Mouse (Mus musculus) erythroblast, adult 5-6 weeks (primary cell): Measurements from ENCODE around the gene Tph1. TPM values are rescaled to one million over a fixed set of nuclear protein-coding genes. Genes with fewer than 3 reads are reported as not detected.
"Not testable (repeated sequence)": the region's sequence is repeated elsewhere in the genome, so short reads cannot be mapped to it uniquely, and the experiment has no call there.

Experiments used
- ATAC-seq: replicated peaks from 2 replicates; pipeline ENCODE4 v1.8.0; 2016; ENCODE audit warnings: moderate number of reproducible peaks, mild to moderate bottlenecking, moderate TSS enrichment, inconsistent platforms; ENCODE audit not compliant: poor library complexity, low FRiP score, severe bottlenecking
- total RNA-seq, 2 experiments: library from RNA; stranded (forward) in 1 of 2; stranded (reverse) in 1 of 2; fragments of 150-400 nt in 1 of 2; fragments of 200-764, 138-1000 nt in 1 of 2; gene quantifications; 2 replicates each; pipeline versions ENCODE4 v1.2.3 to v1.2.4; 2015 to 2017; ENCODE audit warnings: low replicate concordance in 2 of 2

Tph1 gene
- total RNA-seq, 2 experiments from 2014 or later, result not detected

- ATAC-seq, result no peak
Measured at GRCm38 (mm10) chr7:46652279-46652678, 20.1 kb downstream of the Tph1 start.

GRCm38 (mm10) chr7:46650231-46650630 is 22.1 kb downstream of the Tph1 start:
- ATAC-seq, result not testable (repeated sequence)

GRCm38 (mm10) chr7:46648431-46649140 is 23.8 kb downstream of the Tph1 start:
- no peak for ATAC-seq

- ATAC-seq, result no peak
Measured at GRCm38 (mm10) chr7:46643172-46643571, 29.2 kb downstream of the Tph1 start.

- no peak for ATAC-seq
Measured at GRCm38 (mm10) chr7:46640062-46640461, 32.3 kb downstream of the Tph1 start.

- peak; percentile 97 for ATAC-seq
Measured at GRCm38 (mm10) chr7:46639692-46640031, 32.7 kb downstream of the Tph1 start, which contains the start of gene Sergef. TSS of gene Sergef (minus strand) at chr7:46639807.

- ATAC-seq, result no peak
Measured at GRCm38 (mm10) chr7:46638889-46639691, 33.2 kb downstream of the Tph1 start.

- no peak for ATAC-seq
Measured at GRCm38 (mm10) chr7:46628375-46628975, 43.9 kb downstream of the Tph1 start.

- no peak for ATAC-seq
Measured at GRCm38 (mm10) chr7:46623979-46624378, 48.4 kb downstream of the Tph1 start.

GRCm38 (mm10) chr7:46618416-46619110 is 53.8 kb downstream of the Tph1 start:
- no peak for ATAC-seq

GRCm38 (mm10) chr7:46616429-46617005 is 55.8 kb downstream of the Tph1 start:
- no peak for ATAC-seq

GRCm38 (mm10) chr7:46615256-46615977 is 56.9 kb downstream of the Tph1 start:
- ATAC-seq, result no peak

- ATAC-seq, result no peak
Measured at GRCm38 (mm10) chr7:46614263-46614662, 58.1 kb downstream of the Tph1 start.

- no peak for ATAC-seq
Measured at GRCm38 (mm10) chr7:46613091-46613490, 59.2 kb downstream of the Tph1 start.

- no peak for ATAC-seq
Measured at GRCm38 (mm10) chr7:46612421-46612937, 59.9 kb downstream of the Tph1 start.

GRCm38 (mm10) chr7:46611970-46612369 is 60.4 kb downstream of the Tph1 start:
- no peak for ATAC-seq

- no peak for ATAC-seq
Measured at GRCm38 (mm10) chr7:46609317-46609716, 63.0 kb downstream of the Tph1 start.

- peak; percentile 65; the same call in 1 of the 2 replicates for ATAC-seq
Measured at GRCm38 (mm10) chr7:46607428-46608055, 64.8 kb downstream of the Tph1 start.

- ATAC-seq, result no peak
Measured at GRCm38 (mm10) chr7:46607031-46607426, 65.3 kb downstream of the Tph1 start.
